Mouse (Mus musculus): Measurements from ENCODE around the gene Gsdmc4. TPM values are rescaled to one million over a fixed set of nuclear protein-coding genes. Genes with fewer than 3 reads are reported as not detected.

Gsdmc4 gene
- total RNA-seq, 2 experiments from 2014 or later, result 0.18 TPM; not detected in 1

Other genes with a start within 250 kb of the Gsdmc4 start
- gene Gsdmc2, start 67.1 kb downstream of the Gsdmc4 start, total RNA-seq (2021), result not detected
- gene Gsdmc3, start 33.7 kb downstream of the Gsdmc4 start, total RNA-seq (2021), result not detected
- 100 to 1,000 TPM; 205 to 216 TPM for gene Fam49b, start 148.2 kb upstream of the Gsdmc4 start, total RNA-seq (2021)